Mouse (Mus musculus) retina, postnatal 7 days (tissue): ENCODE results near the gene Stk25.

Experiments
- DNase-seq: peaks from one replicate; pipeline ENCODE4 v3.0.0-alpha.2; 2012; ENCODE audit warnings: low read depth, low spot score

Gene Stk25

DNA sequence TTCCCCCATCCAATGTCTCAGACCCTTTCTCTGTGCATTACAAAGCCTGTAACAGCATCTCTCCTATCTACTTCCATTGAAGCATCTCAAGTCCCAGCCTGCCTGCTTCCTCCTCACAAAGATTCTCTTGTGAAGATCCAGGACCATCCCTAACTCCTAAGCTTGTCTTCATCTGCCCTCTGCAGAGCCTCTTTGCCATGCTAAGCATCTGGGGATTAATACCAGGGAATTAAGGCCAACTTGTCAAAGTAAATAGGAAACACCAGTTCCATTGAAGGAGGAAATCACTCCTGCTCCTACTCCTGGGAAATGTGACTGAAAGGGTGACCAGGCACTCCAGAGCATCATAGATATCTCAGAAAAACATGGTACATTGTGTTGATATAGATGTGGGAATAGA lies 11.5 kb upstream of the Stk25 start:
- DNase-seq, result peak; percentile 38

DNA sequence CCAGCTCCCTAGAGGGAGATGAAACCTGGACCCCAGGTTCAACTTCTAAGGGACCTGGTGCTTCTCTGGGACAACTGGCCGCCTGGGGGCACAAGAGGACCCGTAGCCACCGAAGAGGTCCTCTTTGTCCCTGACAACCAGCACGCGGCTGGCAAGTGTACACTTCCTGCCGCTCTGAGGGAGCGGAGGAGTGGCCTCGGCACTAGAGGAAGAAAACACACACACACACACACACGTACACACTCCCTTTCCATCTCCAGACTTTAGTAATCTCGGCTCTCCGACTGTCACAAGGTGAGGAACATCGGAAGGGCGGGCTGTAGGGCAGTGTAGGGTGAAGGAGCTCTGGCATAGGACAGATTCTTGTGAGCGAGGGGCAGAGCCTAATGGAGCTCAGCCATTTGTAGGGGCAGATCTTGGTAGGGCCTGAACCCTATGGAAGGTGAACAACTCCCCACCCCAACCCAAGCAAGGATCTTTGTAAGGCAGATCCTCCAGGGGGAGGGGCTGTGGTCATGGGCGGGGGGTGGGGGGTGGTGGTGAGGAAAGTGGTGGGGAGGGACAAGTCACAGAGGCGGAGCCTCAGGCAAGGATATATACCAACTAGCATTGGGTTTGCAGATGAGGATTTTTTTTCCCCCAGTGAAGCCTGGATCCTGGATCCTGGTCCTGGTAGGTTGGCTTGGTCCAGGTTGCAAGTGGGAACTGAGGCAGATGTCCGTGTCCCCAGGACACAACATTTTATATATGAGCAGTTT lies 10.5 kb upstream of the Stk25 start:
- DNase-seq, result peak; percentile 68

DNA sequence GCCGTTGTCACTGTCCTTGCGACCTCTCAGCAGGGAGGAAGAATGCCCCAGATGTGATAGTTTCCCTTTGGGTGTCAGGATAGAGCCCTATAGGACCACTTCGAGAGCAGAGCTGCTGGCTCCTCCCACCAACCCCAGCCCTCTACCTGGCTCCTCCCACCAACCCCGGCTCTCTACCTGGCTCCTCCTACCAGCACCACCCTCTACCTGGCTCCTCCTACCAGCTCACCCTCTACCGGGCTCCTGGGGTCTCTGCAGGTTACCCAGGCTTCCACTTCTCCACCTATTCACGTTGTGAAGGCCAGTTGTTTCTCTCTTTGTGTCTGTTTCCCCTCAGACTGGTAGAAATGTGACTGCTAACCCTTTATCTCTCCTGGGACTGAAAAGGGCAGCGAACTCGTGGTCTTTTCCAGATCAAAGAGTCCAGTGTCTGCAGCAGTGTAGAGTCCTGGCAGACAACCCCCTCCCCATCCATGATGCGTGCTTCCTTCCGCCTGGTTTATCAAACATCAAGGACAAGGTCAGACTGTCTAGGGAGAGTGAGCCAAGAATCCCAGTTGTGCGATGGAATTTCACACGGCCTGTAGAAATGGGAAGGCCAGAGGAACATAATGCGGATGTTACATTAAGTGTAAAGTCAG lies 9.4 kb upstream of the Stk25 start:
- no peak for DNase-seq

DNA sequence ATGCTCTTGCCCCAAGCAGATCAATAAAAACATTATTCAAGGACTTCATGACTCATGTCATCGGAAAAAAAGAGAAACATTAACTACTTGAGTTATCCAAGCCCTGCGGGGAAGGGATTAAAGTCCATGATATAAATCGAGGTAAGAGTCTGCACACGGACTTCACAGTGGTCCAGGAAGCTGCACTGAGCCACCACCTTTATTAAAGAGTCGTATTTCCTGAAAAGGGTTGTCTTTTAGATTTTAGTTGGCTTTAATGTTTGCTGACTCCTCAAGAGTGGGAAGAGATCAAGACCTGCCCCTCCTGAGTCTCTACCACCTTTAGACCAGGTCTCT lies 1.5 kb downstream of the Stk25 start:
- DNase-seq, result no peak

DNA sequence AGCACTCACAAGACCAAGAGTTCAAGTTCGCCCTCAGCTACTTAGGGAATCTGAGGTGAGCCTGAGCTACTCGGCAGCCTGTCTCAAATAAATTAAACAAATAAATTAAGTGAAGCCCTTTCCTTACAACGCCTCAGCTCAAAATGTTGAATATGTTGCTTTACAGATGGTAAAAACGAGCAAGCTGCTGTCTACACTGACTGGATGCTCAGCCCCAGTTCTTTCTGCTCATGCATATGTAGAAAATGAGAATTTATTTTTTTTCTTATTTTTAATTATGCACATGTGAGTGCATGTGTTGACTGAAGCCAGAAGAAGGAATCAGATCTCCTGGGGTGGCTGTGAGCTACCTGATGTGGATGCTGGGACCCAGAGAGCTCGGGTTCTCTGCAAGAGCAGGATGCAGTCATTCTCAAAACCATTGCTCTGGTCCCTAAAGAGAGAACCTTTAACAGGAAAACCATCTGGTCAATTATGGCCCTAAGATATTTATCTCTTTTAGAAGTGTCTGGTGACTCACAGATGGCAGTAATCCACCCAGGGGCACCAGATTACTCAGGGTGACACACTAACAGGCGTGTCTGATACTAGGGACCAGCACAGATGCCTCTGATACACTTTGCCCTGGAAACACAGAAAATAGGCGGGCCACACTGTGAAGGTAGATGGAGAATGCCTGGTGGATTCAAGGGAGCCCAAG lies 2.0 kb downstream of the Stk25 start:
- no peak for DNase-seq

DNA sequence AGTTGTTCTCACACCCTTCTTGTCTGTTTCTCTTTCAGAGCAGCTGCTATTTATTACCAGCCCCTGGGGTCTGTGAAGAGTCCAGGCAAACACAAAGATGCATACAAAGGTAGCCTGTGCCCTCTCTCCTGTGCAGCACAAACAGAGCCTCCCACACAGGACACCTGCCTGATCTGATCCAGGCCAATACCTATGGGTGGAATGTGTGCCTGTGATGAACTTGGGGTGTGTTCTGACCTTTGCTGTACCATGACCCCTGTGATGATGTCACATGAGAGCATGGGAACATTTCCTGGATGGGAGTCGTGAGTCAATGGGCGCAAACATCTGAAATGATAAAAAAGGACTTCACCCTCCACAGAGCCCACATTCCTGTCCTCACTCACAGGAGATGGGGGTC lies 3.7 kb downstream of the Stk25 start:
- DNase-seq, result no peak

DNA sequence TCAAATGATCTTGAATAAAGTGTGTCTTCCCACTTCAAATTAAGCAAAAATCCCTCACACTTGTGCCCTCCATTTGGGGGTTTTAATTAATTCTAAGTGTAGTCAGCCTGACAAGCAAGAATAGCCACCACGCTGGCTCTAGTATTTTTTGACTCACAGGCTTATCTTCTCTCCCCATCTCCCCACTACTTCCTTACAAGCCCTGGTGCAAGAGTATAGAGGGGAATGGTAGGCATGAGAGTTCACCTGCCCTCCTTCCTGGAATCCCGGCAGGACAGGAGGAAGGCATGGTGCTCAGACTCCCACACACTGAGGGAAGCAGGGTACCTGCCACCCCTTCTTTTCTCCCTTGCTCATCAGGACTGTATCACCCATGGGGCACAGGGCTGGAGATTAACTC lies 4.2 kb downstream of the Stk25 start:
- no peak for DNase-seq

DNA sequence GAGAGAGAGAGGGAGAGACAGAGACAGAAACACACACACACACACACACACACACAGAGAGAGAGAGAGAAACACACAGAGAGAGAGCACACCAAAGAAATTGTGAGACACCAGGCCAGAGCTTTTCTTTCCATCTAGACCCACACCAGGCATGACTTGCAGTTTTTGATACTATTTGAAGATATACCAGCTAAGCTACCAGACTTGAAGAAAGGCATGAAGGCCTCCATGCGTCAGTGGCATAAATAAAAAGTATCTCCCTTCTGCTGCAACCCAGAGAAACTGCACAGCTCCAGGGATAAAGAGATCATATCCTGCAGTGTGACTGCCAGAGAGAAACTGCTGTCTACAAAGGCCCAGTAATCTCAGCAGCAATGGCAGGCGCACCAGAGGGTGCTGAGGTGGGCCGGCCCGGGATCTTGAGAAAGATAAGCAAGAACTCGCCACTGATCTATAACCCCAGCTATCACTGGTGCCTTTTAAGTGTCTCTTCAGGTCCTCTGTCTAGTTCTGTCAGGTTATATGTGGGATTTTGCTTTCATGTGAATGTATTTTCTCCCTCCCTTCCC lies 8.8 kb downstream of the Stk25 start:
- DNase-seq, result no peak

DNA sequence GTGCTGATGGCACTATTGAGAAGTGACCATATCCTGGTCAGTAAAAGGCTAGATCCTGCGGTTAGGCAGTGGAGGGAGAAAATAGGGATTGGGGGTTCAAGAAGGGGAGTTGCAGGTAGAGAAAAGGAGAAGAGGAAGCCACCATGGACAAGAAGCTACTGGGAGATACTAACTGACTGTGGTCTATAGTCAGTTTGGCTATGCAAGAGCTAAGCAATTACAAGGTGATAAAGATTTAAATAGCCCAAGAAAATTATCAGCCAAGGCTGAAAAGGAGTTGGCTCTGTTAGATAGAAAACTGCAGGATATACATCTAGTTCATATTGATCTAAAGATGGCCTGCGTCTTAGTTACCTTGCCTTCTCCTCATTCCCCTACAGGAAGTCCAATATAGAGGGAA lies 15.8 kb downstream of the Stk25 start:
- no peak for DNase-seq

DNA sequence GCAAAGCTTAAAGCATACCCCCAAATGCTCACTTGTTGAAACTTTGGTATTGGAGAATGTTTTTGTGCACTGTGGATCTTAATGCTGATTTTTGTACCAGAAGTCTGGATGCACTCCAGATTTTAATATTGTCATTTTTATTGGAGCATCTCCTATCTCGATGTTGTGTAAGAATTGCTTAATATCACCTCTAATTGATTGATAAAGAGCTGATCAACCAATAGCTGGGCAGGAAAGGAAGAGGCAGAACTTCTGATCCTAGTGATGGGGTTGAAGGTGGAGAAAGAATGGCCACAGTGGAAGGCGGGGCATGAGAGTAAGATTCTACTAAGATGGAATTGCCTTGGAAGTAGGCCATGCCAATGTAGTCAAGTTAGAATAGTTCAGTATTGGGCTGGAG lies 16.5 kb downstream of the Stk25 start:
- DNase-seq, result no peak

DNA sequence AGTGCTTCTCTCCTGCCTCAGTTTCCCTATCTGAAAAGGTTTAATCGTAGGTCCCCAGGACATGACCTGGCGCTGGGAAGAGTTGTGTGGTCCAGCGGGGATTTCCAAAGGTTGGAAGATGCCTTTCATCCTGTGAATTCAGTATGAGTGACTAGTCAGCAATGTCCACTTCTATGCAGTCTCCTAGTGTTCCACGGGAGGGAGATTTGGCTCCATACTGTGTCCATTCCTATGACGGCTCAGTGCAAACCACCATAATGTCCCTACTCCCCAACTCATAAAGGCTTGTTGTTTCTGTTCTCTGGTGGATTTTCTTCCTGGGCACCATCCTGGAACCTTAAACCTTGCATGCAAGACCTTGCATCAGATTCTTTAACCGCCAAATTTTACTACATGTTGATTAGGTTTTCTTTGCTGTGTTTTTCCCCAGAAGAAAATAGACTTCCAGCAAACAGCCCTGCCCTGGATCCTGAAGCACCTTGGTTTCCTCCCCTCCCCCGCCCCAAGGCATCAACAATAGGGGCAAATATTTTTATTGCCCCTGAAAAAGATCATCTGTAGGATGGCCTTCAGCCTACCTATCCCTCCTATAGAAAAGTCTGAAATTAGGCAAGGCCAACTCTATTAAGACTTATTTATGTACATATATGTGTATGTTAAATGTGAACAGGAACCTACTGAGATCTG lies 22.1 kb downstream of the Stk25 start:
- no peak for DNase-seq

DNA sequence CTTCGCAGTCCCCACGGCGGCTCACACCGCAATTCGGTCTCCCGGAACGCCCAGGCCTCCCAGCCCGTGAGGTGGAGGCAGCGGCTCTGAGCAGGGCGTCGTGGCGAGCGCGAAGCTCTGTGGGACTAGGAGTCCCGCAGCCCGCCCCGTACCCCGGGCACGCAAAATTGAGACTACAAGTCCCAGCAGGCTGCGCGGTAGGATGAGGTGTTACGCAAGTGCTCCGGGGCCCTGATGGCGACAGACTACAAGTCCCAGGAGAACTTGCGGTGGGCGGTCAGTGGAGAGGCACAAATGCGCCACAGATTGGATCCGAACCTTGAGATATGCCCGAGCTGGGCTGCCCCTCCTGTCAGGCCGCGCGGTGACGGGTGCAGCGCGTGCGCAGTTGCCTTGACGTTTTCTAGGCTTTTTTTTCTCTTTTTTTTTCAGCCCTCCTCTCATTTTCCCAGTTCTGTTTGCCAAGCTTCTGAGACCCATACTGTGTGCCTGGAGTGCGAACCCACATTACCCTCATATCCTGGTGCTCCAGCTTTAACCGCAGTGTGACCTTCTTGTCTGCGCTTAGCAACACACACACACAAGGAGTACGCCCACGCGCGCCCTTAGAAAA lies 22.8 kb downstream of the Stk25 start:
- DNase-seq, result peak; percentile 97

DNA sequence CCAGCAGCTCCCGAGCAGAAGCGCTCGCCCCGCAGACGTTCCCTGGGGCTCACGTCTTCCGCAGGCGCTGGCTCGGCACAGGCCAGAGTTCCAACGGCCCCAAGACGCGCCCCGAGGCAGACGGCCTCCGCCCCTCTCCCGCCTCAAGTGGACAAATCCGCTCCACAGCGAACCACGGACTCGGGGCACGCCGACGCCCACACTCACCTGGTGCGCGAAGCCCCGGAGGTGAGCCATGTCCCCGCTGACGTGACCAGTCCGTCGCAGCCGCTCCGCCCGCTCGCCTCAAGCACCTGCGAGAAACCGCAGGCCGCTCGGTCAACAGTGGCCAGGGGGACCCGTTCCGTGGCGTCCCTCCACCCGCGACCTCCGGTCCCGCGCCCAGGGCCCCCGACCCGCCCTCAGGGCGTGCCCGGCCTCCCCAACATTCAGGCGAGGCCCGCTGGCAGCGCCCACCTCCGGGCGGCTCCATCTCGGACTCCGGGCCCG lies 23.3 kb downstream of the Stk25 start:
- DNase-seq, result no peak

DNA sequence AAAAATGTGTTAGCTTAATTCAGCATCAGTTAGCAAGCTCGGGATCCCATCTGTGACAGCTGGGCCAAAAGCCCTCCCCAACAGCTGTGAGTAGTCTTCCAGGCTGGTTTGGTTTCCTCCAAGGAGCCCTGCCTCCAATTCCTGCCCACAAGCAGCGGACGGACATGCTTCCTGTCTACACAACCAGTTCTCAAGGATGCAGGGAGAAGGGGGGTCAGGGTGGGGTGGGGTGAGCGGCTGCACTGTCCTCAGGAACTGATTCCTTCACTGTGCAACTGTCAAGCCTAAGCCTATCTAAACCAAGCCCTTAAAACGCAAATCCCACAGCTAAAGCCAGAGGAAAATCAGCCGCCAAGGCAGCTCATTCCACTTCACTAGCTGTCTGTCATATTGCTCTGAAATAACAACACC lies 24.0 kb downstream of the Stk25 start:
- peak; percentile 25 for DNase-seq

DNA sequence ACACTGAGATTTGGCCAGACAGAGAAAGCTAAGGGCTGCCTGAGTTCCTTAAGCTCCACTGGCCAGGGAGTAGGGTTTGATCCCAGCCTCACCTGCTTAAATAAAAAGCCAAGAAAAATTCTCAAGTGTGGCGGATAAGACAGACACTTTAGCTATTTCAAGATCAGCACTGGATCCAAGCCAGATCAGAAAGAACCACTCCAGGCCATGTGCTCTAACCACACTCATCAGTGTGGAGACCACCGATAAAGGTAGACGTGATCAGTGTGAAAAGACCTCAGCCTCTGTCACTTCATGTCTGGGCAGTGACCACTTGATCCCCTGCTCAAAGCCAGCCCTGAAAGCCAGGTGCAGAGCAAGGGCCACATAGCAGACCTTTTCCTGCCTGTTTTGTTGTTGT lies 25.7 kb downstream of the Stk25 start:
- DNase-seq, result no peak

DNA sequence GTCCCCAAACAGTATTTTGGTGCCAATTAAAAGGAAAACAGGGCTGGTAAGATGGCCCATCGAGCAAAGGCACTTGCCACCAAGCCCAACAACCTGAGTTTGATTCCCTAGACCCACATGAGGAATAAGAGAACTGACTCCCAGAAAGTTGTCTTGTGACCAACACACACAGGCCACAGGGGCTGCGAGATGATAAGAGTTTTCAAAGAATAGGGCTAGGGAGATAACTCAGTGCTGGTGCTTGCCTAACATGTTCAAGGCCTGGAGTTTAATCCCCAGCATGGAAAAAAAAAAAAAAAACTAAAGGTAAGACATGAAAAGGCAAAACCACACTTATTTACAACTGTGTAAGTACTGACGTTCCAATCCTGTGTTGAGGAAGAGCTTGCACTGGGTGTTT lies 27.7 kb downstream of the Stk25 start:
- DNase-seq, result no peak

DNA sequence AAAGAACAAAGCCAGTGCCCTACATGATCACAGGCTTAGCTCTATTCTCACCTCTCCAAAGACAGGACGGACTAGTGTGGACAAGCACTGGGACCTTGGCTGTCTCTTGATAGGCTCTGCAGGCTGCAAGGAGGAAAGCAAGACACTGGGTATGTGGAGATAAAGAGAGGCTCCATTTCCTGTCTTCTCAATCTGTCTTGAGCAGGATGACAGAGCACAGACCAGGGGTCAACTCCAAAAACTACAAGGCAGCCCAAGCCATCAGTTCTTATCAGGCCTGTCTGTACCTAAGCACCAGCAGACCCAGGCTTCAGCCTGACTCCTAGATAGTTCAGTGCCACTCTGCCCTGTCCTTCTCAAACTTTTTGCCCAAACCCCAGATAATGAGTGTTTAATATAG lies 34.0 kb downstream of the Stk25 start:
- no peak for DNase-seq

DNA sequence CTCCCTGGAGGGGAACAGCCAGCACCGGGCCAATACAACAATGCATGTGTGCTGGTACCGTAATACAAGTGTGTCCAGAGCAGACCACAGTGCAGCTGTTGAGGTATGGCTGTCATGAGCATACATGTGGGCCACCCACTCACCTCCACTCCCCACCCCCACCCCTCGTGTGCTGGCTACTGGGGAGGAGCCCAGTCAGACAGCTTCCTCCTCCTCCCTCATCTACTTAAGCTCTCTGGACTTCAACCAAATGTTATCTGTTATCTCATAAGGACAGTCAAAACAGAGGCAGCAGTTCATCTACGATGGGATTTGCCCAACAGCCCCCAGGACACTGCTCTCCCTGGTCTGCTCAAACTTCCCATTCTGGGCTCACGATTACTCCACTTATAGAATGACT lies 39.5 kb downstream of the Stk25 start:
- DNase-seq, result no peak

DNA sequence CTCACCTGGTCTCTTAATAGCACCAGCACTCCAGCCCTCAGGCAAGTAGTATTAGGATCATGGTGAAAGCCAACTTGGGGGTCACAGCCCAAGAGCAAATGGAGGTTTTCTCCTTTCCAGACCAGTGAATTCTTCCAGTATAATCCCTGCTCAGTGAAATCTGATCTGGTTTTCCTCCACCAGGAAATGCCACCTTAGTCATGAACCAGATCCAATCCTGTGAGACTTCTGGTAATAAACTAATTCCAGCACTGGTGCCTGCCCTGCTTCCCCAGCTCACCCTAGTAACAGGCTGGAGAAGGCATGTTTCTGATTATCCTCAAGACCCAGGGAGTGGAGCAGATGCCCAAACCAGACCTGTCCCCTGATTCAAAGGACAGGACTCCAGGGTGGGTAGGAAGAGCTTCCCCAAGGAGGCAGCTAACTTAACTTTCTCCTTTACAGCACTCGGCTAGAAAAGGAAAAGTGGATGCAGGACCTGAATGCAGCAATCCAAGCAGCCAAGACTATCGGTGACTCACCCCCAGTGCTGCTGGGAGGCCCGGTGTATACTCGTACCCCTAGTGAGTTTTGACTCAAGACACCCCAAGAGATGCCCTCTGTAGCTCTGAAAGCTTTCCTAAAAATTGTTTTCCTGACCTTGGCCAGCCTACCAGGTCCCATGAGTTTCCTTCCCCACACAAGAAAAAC lies 40.3 kb downstream of the Stk25 start:
- DNase-seq, result no peak

DNA sequence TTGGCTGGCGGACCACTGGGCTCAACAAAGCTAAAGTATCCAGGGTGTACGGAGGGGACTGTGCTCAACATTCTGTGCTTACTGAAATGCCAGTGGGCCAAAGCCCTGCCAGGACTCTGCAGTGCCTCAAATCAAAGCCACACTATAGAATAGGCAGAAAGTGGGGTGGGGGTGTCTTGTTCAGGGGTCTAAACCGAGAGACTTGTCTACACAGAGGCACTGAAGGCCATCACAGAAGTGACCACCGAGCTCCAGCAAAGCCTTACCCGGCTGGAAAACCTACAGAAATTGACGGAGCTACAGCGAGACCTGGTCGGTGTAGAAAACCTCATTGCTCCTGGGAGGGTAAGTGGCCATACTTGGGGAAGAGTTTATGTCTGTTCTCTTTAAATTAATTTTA lies 48.7 kb downstream of the Stk25 start:
- DNase-seq, result no peak

DNA sequence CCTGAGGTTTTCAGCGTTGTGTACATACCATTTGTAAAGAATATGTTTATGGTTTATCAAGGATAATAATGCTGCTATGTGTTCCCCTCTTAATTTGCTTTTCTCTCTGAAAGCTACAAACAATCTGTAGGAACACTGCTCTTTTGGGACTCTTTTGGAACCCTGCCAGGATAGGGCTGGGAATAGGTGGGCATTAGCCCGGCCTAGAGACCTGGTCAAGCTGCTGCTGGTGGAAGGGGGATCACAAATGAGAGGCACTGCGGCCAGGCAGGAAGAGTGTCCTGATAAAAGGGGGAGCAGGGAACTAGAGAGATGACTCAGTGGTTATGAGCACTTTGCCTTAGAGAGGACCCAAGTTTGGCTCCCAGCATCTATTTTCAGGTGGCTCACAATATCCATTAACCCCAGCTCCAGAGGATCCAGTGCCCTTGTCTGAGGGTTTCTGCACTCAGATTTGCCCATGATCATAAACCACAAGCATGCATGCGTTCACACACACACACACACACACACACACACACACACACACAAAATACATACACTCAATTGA lies 49.7 kb downstream of the Stk25 start:
- no peak for DNase-seq
